In genomic region chr3:127257969-127258368, GRCm38 (mm10) we compare ENCODE assay signal across 8 mouse cellular contexts.
A peak's percentile ranks its signal among the peaks of the same experiment; 100 is the strongest.
DNase-seq lines count a peak whose midpoint lies in the region; ATAC-seq and TF ChIP-seq lines count a peak whose summit lies in the region.

No protein-coding gene starts in this region.

- H3K27me3 ChIP-seq in forebrain, embryonic 14.5 days (replicated peaks; ENCODE audit: control insufficient read depth, insufficient read depth, low read length), result no peaks in the 10 kb centered on the region
- no peaks in the 10 kb centered on the region for H3K27me3 ChIP-seq in hindbrain, postnatal 0 days (ENCODE audit: insufficient read depth, low read length)
- H3K27me3 ChIP-seq in midbrain, embryonic 10.5 days (ENCODE audit: low read depth, poor library complexity, severe bottlenecking), result no peaks in the 10 kb centered on the region

- 0% methylated on average over 18 of the region's 18 CpGs for WGBS in forebrain, embryonic 14.5 days
- WGBS in hindbrain, postnatal 0 days, result under 1% methylated on average over 17 of the region's 18 CpGs
- WGBS in midbrain, embryonic 10.5 days, result under 1% methylated on average over 18 of the region's 18 CpGs

- H3K4me2 ChIP-seq in forebrain, embryonic 14.5 days (ENCODE audit: low read length), result peak overlapping the region; percentile 64
- peak overlapping the region; percentile 67 for H3K4me2 ChIP-seq in hindbrain, postnatal 0 days (ENCODE audit: low read depth, low read length)

- peak overlapping the region; percentile 54 for H3K9ac ChIP-seq in forebrain, embryonic 14.5 days (ENCODE audit: low read length)
- peak overlapping the region; percentile 35 for H3K9ac ChIP-seq in hindbrain, postnatal 0 days (replicated peaks; ENCODE audit: low read length)

- intact Hi-C loops in gastrocnemius, postnatal 14 days (cut with DNase I; ENCODE audit: low total_unique reads), result no loop called here

- H3K36me3 ChIP-seq in forebrain, embryonic 14.5 days (ENCODE audit: control insufficient read depth, insufficient read depth, low read length), result no peaks in the 10 kb centered on the region
- H3K36me3 ChIP-seq in hindbrain, postnatal 0 days (ENCODE audit: insufficient read depth, low read length), result no peaks in the 10 kb centered on the region
- no peaks in the 10 kb centered on the region for H3K36me3 ChIP-seq in midbrain, embryonic 10.5 days

- TF ChIP-seq CTCF in hindbrain, postnatal 0 days (IDR thresholded peaks at IDR 0.05; ENCODE audit: low read depth), result no peak

- no peaks in the 10 kb centered on the region for H3K9me3 ChIP-seq in forebrain, embryonic 14.5 days (replicated peaks; ENCODE audit: control insufficient read depth, low read length)
- no peaks in the 10 kb centered on the region for H3K9me3 ChIP-seq in hindbrain, postnatal 0 days (ENCODE audit: low read length)
- no peaks in the 10 kb centered on the region for H3K9me3 ChIP-seq in midbrain, embryonic 10.5 days (replicated peaks)

- H3K27ac ChIP-seq in forebrain, embryonic 14.5 days (ENCODE audit: low read depth, low read length), result peak overlapping the region; percentile 74
- peak overlapping the region; percentile 65; the same call in 1 of the 2 replicates for H3K27ac ChIP-seq in hindbrain, postnatal 0 days
- peak overlapping the region; percentile 91 for H3K27ac ChIP-seq in midbrain, embryonic 10.5 days (replicated peaks)

- ATAC-seq in forebrain, embryonic 14.5 days, result peak; percentile 47
- ATAC-seq in hindbrain, postnatal 0 days, result peak; percentile 68

- peak overlapping the region; percentile 32 for H3K4me3 ChIP-seq in forebrain, embryonic 14.5 days (ENCODE audit: low read depth, low read length)
- peak overlapping the region; percentile 39 for H3K4me3 ChIP-seq in hindbrain, postnatal 0 days (ENCODE audit: low read length)
- peak overlapping the region; percentile 56 for H3K4me3 ChIP-seq in midbrain, embryonic 10.5 days

- peak; percentile 5 for DNase-seq in gastrocnemius, adult 18-20 months (ENCODE audit: low spot score)
- DNase-seq in gastrocnemius, postnatal 14 days, result no peak
- DNase-seq in NIH3T3 (ENCODE audit: low read depth), result peak; percentile 76
- no peak for DNase-seq in forebrain, embryonic 14.5 days (ENCODE audit: low spot score)
- DNase-seq in hindbrain, postnatal 0 days (ENCODE audit: low spot score), result no peak
- no peak for DNase-seq in midbrain, embryonic 10.5 days (ENCODE audit: low spot score)
- DNase-seq in thymus, postnatal 25 days, result no peak
- no peak for DNase-seq in adrenal gland, postnatal 4 days (ENCODE audit: low spot score in 2 of 2)

- peaks cover 15% of the 10 kb centered on the region for H3K4me1 ChIP-seq in forebrain, embryonic 14.5 days (ENCODE audit: control insufficient read depth, insufficient read depth, low read length)
- peaks cover 11% of the 10 kb centered on the region for H3K4me1 ChIP-seq in hindbrain, postnatal 0 days (ENCODE audit: insufficient read depth, low read length)
- peaks cover 43% of the 10 kb centered on the region for H3K4me1 ChIP-seq in midbrain, embryonic 10.5 days

Comparison
In these comparisons a context has a peak if more than half of its experiments do, and no peak if none do; other contexts are left out.
1. DNase-seq: peak in gastrocnemius, adult 18-20 months (single experiment) and NIH3T3 (single experiment); none in gastrocnemius, postnatal 14 days (single experiment), forebrain, embryonic 14.5 days (single experiment), hindbrain, postnatal 0 days (single experiment), midbrain, embryonic 10.5 days (single experiment), thymus, postnatal 25 days (single experiment) and adrenal gland, postnatal 4 days (0 of 2).
2. Peak in every context shown above with its lines, with median percentiles within 50 percentile points of each other: H3K27ac ChIP-seq and H3K4me3 ChIP-seq.